Mouse (Mus musculus) central nervous system, embryonic 11.5 days (tissue): ENCODE results near the gene Slfn5. TPM values are rescaled to one million over a fixed set of nuclear protein-coding genes. Genes with fewer than 3 reads are reported as not detected.

ENCODE experiments used
- polyA plus RNA-seq: library from polyadenylated mRNA; depleted of rRNA; stranded (reverse); fragments of >200 nt; gene quantifications from 2 replicates; pipeline ENCODE4 v1.2.3, GENCODE M21; 2012; rRNA removed

Slfn5 gene
- polyA plus RNA-seq, result 0.71 and 0.74 TPM in 2 replicates

GRCm38 (mm10) chr11:82950736-82951481, at the start of gene Slfn5:
Gene Slfn5, plus strand, starts transcription at chr11:82951349.

DNA sequence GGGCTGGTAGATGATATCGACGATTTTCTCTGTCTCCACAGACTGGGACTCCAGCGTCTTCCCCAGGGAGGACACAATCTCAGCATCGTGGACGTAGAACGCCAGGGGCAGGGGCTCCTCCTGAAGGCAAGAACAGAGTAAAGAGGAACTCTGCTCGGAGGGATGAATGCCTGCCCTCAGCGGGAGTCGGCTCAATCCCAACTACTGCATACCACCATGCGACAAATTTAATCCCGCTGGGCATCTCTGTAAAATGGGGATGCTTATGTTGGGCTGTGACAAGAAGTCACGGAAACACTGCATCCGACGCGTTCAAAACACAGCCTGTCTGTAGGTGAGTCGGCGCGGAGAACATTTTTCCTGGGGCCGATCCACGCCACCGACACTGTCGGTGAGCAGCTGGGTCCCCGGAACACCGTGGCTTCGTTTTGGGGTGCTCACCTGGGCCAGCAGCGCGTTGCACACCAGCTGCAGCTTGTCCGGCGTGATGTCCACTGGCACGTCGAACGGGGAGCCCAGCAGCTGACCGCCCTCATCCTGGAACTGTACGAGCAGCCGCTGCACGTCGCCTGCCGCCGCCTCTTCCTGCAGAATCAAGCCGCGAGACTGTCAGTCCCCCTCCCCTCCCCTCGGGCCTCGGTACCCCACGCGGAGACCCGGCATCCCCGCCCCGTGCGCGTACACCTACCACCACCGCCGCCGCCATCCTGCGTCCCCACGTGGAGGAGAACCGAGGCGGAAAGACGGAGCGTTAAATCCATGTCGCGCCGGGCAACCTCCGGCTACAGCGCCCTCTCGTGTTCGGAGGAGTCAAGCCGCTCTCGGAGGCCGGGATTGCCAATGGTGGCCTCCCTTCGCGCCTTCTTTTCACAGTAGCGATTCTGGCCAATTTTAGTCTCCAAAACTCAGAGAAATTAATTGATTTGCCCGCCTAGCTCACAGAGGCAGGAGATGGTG, 43.2 kb upstream of the Slfn5 start, which contains the start of gene Nle1:
Gene Nle1 (minus strand): TSS at position 761 of the 957 bp plus-strand sequence.

GRCm38 (mm10) chr11:82910250-82910649, 40.9 kb upstream of the Slfn5 start, which contains the start of gene Unc45b:
Gene Unc45b, plus strand, starts transcription at chr11:82910550.

GRCm38 (mm10) chr11:82991469-82992166, 40.5 kb downstream of the Slfn5 start, which contains the start of gene Slfn9:
Gene Slfn9, minus strand, starts transcription at chr11:82991830.

Other genes starting within 250 kb of the Slfn5 start
- gene Cct6b, start 187.0 kb upstream of the Slfn5 start, polyA plus RNA-seq, result 0.32 and 0.37 TPM in 2 replicates
- gene Zfp830, start 187.0 kb upstream of the Slfn5 start, polyA plus RNA-seq, result 20.6 and 37.9 TPM in 2 replicates
- 42.7 and 49.0 TPM in 2 replicates for gene Lig3, start 170.2 kb upstream of the Slfn5 start, polyA plus RNA-seq
- 6.0 and 7.9 TPM in 2 replicates for gene Rffl, start 80.1 kb upstream of the Slfn5 start, polyA plus RNA-seq
- gene Rad51d, start 60.7 kb upstream of the Slfn5 start, polyA plus RNA-seq, result 12.1 and 12.5 TPM in 2 replicates
- 0.04 TPM in 1 of 2 replicates, not detected in the other for gene Fndc8, start 59.2 kb upstream of the Slfn5 start, polyA plus RNA-seq
- gene Nle1, start 42.9 kb upstream of the Slfn5 start, polyA plus RNA-seq, result 46.6 and 61.5 TPM in 2 replicates
- gene Unc45b, start 40.8 kb upstream of the Slfn5 start, polyA plus RNA-seq, result 2.1 and 7.7 TPM in 2 replicates
- 6.4 and 8.4 TPM in 2 replicates for gene Slfn9, start 40.5 kb downstream of the Slfn5 start, polyA plus RNA-seq
- 0.17 and 0.22 TPM in 2 replicates for gene Slfn8, start 69.5 kb downstream of the Slfn5 start, polyA plus RNA-seq
- gene Slfn2, start 113.8 kb downstream of the Slfn5 start, polyA plus RNA-seq, result 1.1 and 1.7 TPM in 2 replicates
- gene Slfn1, start 165.5 kb downstream of the Slfn5 start, polyA plus RNA-seq, result 0.02 TPM in 1 of 2 replicates, not detected in the other
- 0.02 TPM in 1 of 2 replicates, not detected in the other for gene Slfn4, start 223.8 kb downstream of the Slfn5 start, polyA plus RNA-seq
- gene Slfn3, start 240.0 kb downstream of the Slfn5 start, polyA plus RNA-seq, result 0.60 and 0.61 TPM in 2 replicates